Mouse (Mus musculus) lung, adult 18-20 months (tissue): ENCODE measurements at regions not wholly inside any gene's neighbourhood (a gene's known extent, or its start where the extent isn't known, plus 50 kb on each side); places are given as distances from the start of the nearest gene placed in this dataset.
"Not testable (repeated sequence)": the region's sequence is repeated elsewhere in the genome, so short reads cannot be mapped to it uniquely, and the experiment has no call there.

Source experiments
- DNase-seq, 2 experiments: peaks; one replicate each; pipeline ENCODE4 v3.0.0; 2022; ENCODE audit warnings: mixed read lengths in 2 of 2

- not testable (repeated sequence) for DNase-seq
Measured at GRCm38 (mm10) chr7:106296912-106297311, 81.8 kb upstream of the Gvin1 start.

- DNase-seq, result not testable (repeated sequence)
Measured at GRCm38 (mm10) chr7:106284841-106285240, 69.7 kb upstream of the Gvin1 start.

GRCm38 (mm10) chr7:106279946-106280345 lies 64.8 kb upstream of the Gvin1 start:
- DNase-seq, result not testable (repeated sequence)

GRCm38 (mm10) chr7:106270947-106271346 lies 55.8 kb upstream of the Gvin1 start:
- peak; percentile 7 to 13 for DNase-seq
